Mouse (Mus musculus): ENCODE measurements around the gene Pth1r. TPM values are rescaled to one million over a fixed set of nuclear protein-coding genes. Genes with fewer than 3 reads are reported as not detected.
"Not testable (repeated sequence)": the region's sequence is repeated elsewhere in the genome, so short reads cannot be mapped to it uniquely, and the experiment has no call there.

The Pth1r gene
- polyA plus RNA-seq, 1 experiment from 2014 or later = 10.5 TPM

GRCm38 (mm10) chr9:110685187-110685586 is 61.8 kb downstream of the Pth1r start:
- H3K27me3 ChIP-seq (ENCODE audit: control insufficient read depth, insufficient read depth, low read length) = no peaks in the 10 kb centered on the region
- no peak for TF ChIP-seq EP300 (optimal IDR thresholded peaks at IDR 0.05)
- TF ChIP-seq CTCF (IDR thresholded peaks at IDR 0.05; ENCODE audit: low read depth) = no peak
- H3K27ac ChIP-seq (replicated peaks) = peak overlapping the region; percentile 98
- H3K9me3 ChIP-seq (ENCODE audit: control insufficient read depth, low read length) = no peaks in the 10 kb centered on the region
- DNase-seq (ENCODE audit: low spot score) (no peak), ATAC-seq (ENCODE audit: low FRiP score, low TSS enrichment) (peak; percentile 14; the same call in 1 of the 2 replicates)
- no peak overlapping the region for H3K4me2 ChIP-seq (replicated peaks; ENCODE audit: low read depth)
- 71% methylated on average over 8 of the region's 8 CpGs for WGBS
- H3K9ac ChIP-seq (ENCODE audit: low read length) = peak overlapping the region; percentile 52
- H3K4me1 ChIP-seq (replicated peaks; ENCODE audit: control insufficient read depth, insufficient read depth) = peaks cover 2% of the 10 kb centered on the region
- H3K4me3 ChIP-seq (ENCODE audit: low read depth, low read length) = no peak overlapping the region
- H3K36me3 ChIP-seq (ENCODE audit: control insufficient read depth, insufficient read depth, low read length) = no peaks in the 10 kb centered on the region

DNA sequence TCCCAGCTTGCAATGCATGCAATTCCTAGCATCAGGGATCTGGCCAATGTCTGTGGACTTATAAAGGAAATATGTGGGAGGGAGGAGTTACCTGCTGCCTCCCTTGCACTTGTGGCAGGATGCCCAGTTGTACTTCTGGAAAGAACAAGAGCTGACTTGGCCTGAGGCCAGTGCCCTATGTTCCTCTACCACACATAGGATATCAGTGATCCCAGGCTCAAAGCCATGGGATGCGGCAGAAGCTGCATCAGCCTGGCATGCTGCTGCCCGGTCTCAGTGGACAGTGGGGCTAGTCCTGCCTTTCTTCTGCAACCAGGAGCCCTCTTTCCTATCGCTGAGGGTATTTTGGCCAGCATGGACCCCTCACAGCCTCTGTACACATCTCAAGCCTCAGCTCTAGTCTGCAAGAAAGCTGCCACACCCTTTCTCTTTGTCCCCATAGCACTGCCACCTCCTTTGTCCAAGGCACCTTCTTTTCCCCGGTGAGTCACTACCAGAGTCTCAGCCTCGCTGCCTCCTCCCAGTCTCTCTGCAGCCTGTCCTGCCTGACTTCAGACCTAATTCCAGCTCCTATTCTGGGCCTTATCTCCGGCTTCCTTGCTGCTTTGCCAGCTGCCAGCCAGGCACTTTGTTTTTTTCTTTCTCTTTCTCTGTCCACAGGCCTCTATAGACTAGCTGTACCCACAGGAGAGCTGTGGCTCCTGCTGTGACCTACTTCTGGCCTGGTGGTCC is 62.7 kb downstream of the Pth1r start:
- Histone ChIP-seq H3K4me2 (replicated peaks; ENCODE audit: low read depth) (peak overlapping the region; percentile 32), H3K27ac (replicated peaks) (peak overlapping the region; percentile 98), H3K4me1 (replicated peaks; ENCODE audit: control insufficient read depth, insufficient read depth) (peaks cover 2% of the 10 kb centered on the region), H3K4me3 (ENCODE audit: low read depth, low read length) (no peak overlapping the region), H3K9ac (ENCODE audit: low read length) (peak overlapping the region; percentile 52), H3K9me3 (ENCODE audit: control insufficient read depth, low read length) (no peaks in the 10 kb centered on the region), H3K36me3 (ENCODE audit: control insufficient read depth, insufficient read depth, low read length) (no peaks in the 10 kb centered on the region), H3K27me3 (ENCODE audit: control insufficient read depth, insufficient read depth, low read length) (no peaks in the 10 kb centered on the region)
- 44% methylated on average over 6 of the region's 6 CpGs for WGBS
- peak; percentile 87 for ATAC-seq (ENCODE audit: low FRiP score, low TSS enrichment)
- DNase-seq (ENCODE audit: low spot score) = peak; percentile 93
- no peak for TF ChIP-seq EP300 (optimal IDR thresholded peaks at IDR 0.05)

- Histone ChIP-seq H3K9ac (ENCODE audit: low read length) (peak overlapping the region; percentile 54), H3K27ac (replicated peaks) (peak overlapping the region; percentile 98), H3K27me3 (ENCODE audit: control insufficient read depth, insufficient read depth, low read length) (no peaks in the 10 kb centered on the region), H3K4me2 (replicated peaks; ENCODE audit: low read depth) (peak overlapping the region; percentile 31), H3K4me3 (ENCODE audit: low read depth, low read length) (no peak overlapping the region), H3K4me1 (replicated peaks; ENCODE audit: control insufficient read depth, insufficient read depth) (peaks cover 2% of the 10 kb centered on the region), H3K9me3 (ENCODE audit: control insufficient read depth, low read length) (no peaks in the 10 kb centered on the region), H3K36me3 (ENCODE audit: control insufficient read depth, insufficient read depth, low read length) (no peaks in the 10 kb centered on the region)
- ATAC-seq (ENCODE audit: low FRiP score, low TSS enrichment) (peak; percentile 69), DNase-seq (ENCODE audit: low spot score) (peak; percentile 71)
- 31% methylated on average over 4 of the region's 4 CpGs for WGBS
- TF ChIP-seq CTCF (IDR thresholded peaks at IDR 0.05; ENCODE audit: low read depth) (no peak), EP300 (optimal IDR thresholded peaks at IDR 0.05) (no peak)
These were observed 63.3 kb downstream of the Pth1r start for GRCm38 (mm10) chr9:110683574-110684099.

- not testable (repeated sequence) for DNase-seq (ENCODE audit: low spot score); H3K9me3 ChIP-seq (ENCODE audit: control insufficient read depth, low read length); H3K36me3 ChIP-seq (ENCODE audit: control insufficient read depth, insufficient read depth, low read length); H3K9ac ChIP-seq (ENCODE audit: low read length); H3K4me3 ChIP-seq (ENCODE audit: low read depth, low read length); H3K27me3 ChIP-seq (ENCODE audit: control insufficient read depth, insufficient read depth, low read length); ATAC-seq (ENCODE audit: low FRiP score, low TSS enrichment); H3K4me1 ChIP-seq (replicated peaks; ENCODE audit: control insufficient read depth, insufficient read depth); H3K4me2 ChIP-seq (replicated peaks; ENCODE audit: low read depth)
- peak overlapping the region; percentile 98 for H3K27ac ChIP-seq (replicated peaks)
- WGBS = 66% methylated on average over 3 of the region's 3 CpGs
These were observed 64.2 kb downstream of the Pth1r start for GRCm38 (mm10) chr9:110682697-110683096.

GRCm38 (mm10) chr9:110682255-110682654 is 64.7 kb downstream of the Pth1r start:
- H3K36me3 ChIP-seq (ENCODE audit: control insufficient read depth, insufficient read depth, low read length) = no peaks in the 10 kb centered on the region
- peak overlapping the region; percentile 75 for H3K27ac ChIP-seq (replicated peaks)
- H3K27me3 ChIP-seq (ENCODE audit: control insufficient read depth, insufficient read depth, low read length) = no peaks in the 10 kb centered on the region
- DNase-seq (ENCODE audit: low spot score) = no peak
- H3K9ac ChIP-seq (ENCODE audit: low read length) = no peak overlapping the region
- H3K4me2 ChIP-seq (replicated peaks; ENCODE audit: low read depth) = no peak overlapping the region
- TF ChIP-seq CTCF (IDR thresholded peaks at IDR 0.05; ENCODE audit: low read depth) (no peak), EP300 (optimal IDR thresholded peaks at IDR 0.05) (no peak)
- no peaks in the 10 kb centered on the region for H3K9me3 ChIP-seq (ENCODE audit: control insufficient read depth, low read length)
- peaks cover 2% of the 10 kb centered on the region for H3K4me1 ChIP-seq (replicated peaks; ENCODE audit: control insufficient read depth, insufficient read depth)
- 57% methylated on average over 5 of the region's 5 CpGs for WGBS
- H3K4me3 ChIP-seq (ENCODE audit: low read depth, low read length) = no peak overlapping the region
- ATAC-seq (ENCODE audit: low FRiP score, low TSS enrichment) = no peak

- Histone ChIP-seq H3K27ac (replicated peaks) (peak overlapping the region; percentile 75), H3K4me1 (replicated peaks; ENCODE audit: control insufficient read depth, insufficient read depth) (peaks cover 2% of the 10 kb centered on the region), H3K9me3 (ENCODE audit: control insufficient read depth, low read length) (no peaks in the 10 kb centered on the region), H3K9ac (ENCODE audit: low read length) (no peak overlapping the region), H3K27me3 (ENCODE audit: control insufficient read depth, insufficient read depth, low read length) (no peaks in the 10 kb centered on the region), H3K4me3 (ENCODE audit: low read depth, low read length) (no peak overlapping the region), H3K36me3 (ENCODE audit: control insufficient read depth, insufficient read depth, low read length) (no peaks in the 10 kb centered on the region), H3K4me2 (replicated peaks; ENCODE audit: low read depth) (no peak overlapping the region)
- ATAC-seq (ENCODE audit: low FRiP score, low TSS enrichment) = no peak
- DNase-seq (ENCODE audit: low spot score) = no peak
- WGBS = 70% methylated on average over 9 of the region's 9 CpGs
- TF ChIP-seq EP300 (optimal IDR thresholded peaks at IDR 0.05) (no peak), CTCF (IDR thresholded peaks at IDR 0.05; ENCODE audit: low read depth) (no peak)
These were observed 65.1 kb downstream of the Pth1r start for GRCm38 (mm10) chr9:110681817-110682216.

Data from stomach, postnatal 0 days (tissue).